Mouse (Mus musculus) MEL (cell line): ENCODE data around the gene Limd2. TPM values are rescaled to one million over a fixed set of nuclear protein-coding genes. Genes with fewer than 3 reads are reported as not detected.
A peak's percentile ranks its signal among the peaks of the same experiment; 100 is the strongest.

ENCODE experiments used
- DNase-seq: peaks from one replicate; pipeline ENCODE4 v3.0.0; 2011; ENCODE audit warnings: low read depth, low spot score
- H3K27ac ChIP-seq: 2 replicates; pipeline ENCODE4 v1.5.1; 2012; ENCODE audit warnings: low read depth, mild to moderate bottlenecking, control low read depth, low read length, moderate library complexity; ENCODE audit not compliant: control insufficient read depth
- H3K27me3 ChIP-seq, 2 experiments: fragments of 150-350 bp in 1 of 2; sonication (generic) in 1 of 2; 2 replicates each; pipeline ENCODE4 v1.6.1; 2012; ENCODE audit warnings: low read length in 2 of 2, mild to moderate bottlenecking in 2 of 2, improper control_type of control experiment in 1 of 2, moderate library complexity in 1 of 2; ENCODE audit not compliant: insufficient read depth in 2 of 2, control insufficient read depth in 1 of 2
- H3K36me3 ChIP-seq, 2 experiments: 2 replicates each; pipeline ENCODE4 v1.6.1; 2012 to 2014; ENCODE audit warnings: low read length in 2 of 2, improper control_type of control experiment in 1 of 2, inconsistent platforms in 1 of 2, mild to moderate bottlenecking in 1 of 2; ENCODE audit not compliant: insufficient read depth in 2 of 2, control insufficient read depth in 1 of 2
- H3K4me1 ChIP-seq, 2 experiments: fragments of 150-350 bp in 1 of 2; sonication (generic) in 1 of 2; 2 replicates each; pipeline ENCODE4 v1.6.1; 2012; ENCODE audit warnings: low read length in 2 of 2, improper control_type of control experiment in 1 of 2, mild to moderate bottlenecking in 1 of 2; ENCODE audit not compliant: insufficient read depth in 2 of 2, control insufficient read depth in 1 of 2
- H3K4me3 ChIP-seq, 2 experiments: fragments of 150-350 bp in 1 of 2; sonication (generic) in 1 of 2; 2 replicates each; pipeline ENCODE4 v1.5.1; 2012; ENCODE audit warnings: low read depth in 2 of 2, low read length in 2 of 2, mild to moderate bottlenecking in 2 of 2, moderate library complexity in 2 of 2, control low read depth in 1 of 2, improper control_type of control experiment in 1 of 2; ENCODE audit not compliant: control insufficient read depth in 1 of 2, insufficient read depth in 1 of 2
- H3K79me2 ChIP-seq: 2 replicates; pipeline ENCODE4 v1.6.1; 2012; ENCODE audit warnings: mild to moderate bottlenecking, low read length, moderate library complexity; ENCODE audit not compliant: control insufficient read depth, poor library complexity, insufficient read depth
- H3K9ac ChIP-seq: 2 replicates; pipeline ENCODE4 v1.6.1; 2012; ENCODE audit warnings: low read depth, mild to moderate bottlenecking, control low read depth, low read length, moderate library complexity; ENCODE audit not compliant: control insufficient read depth, poor library complexity, severe bottlenecking
- H3K9me3 ChIP-seq: fragments of 150-350 bp; sonication (generic); replicated peaks from 2 replicates; pipeline ENCODE4 v1.6.1; 2012; ENCODE audit warnings: mild to moderate bottlenecking, low read length, improper control_type of control experiment, moderate library complexity; ENCODE audit not compliant: insufficient read depth
- CHD1 ChIP-seq: IDR thresholded peaks from 2 replicates; pipeline ENCODE4 v1.6.1; 2012; ENCODE audit warnings: low read depth, mild to moderate bottlenecking, inconsistent platforms, low read length, improper control_type of control experiment
- CHD2 ChIP-seq: IDR thresholded peaks from 2 replicates; pipeline ENCODE4 v1.6.1; 2011; ENCODE audit warnings: low read length, improper control_type of control experiment
- CTCF ChIP-seq, 3 experiments: IDR thresholded peaks in 2 of 3; conservative IDR thresholded peaks in 1 of 3; 2 replicates each; pipeline ENCODE4 v1.5.1; 2011 to 2012; ENCODE audit warnings: low read length in 3 of 3, low read depth in 2 of 3, mild to moderate bottlenecking in 2 of 3, improper control_type of control experiment in 1 of 3, inconsistent platforms in 1 of 3, mixed read lengths in 1 of 3, moderate library complexity in 1 of 3; ENCODE audit not compliant: control insufficient read depth in 1 of 3, insufficient read depth in 1 of 3, poor library complexity in 1 of 3, severe bottlenecking in 1 of 3
- E2F4 ChIP-seq: IDR thresholded peaks from 2 replicates; pipeline ENCODE4 v1.6.1; 2011; ENCODE audit warnings: low read depth, low read length, improper control_type of control experiment, borderline replicate concordance
- EP300 ChIP-seq, 2 experiments: IDR thresholded peaks; 2 replicates each; pipeline ENCODE4 v1.6.1; 2011; ENCODE audit warnings: improper control_type of control experiment in 2 of 2, low read length in 2 of 2, low read depth in 1 of 2, mild to moderate bottlenecking in 1 of 2
- ETS1 ChIP-seq: IDR thresholded peaks from 2 replicates; pipeline ENCODE4 v1.6.1; 2012; ENCODE audit warnings: low read depth, mild to moderate bottlenecking, inconsistent platforms, low read length, improper control_type of control experiment, moderate library complexity
- GABPA ChIP-seq: IDR thresholded peaks from 2 replicates; pipeline ENCODE4 v1.6.1; 2012; ENCODE audit warnings: low read depth, mild to moderate bottlenecking, inconsistent platforms, low read length, improper control_type of control experiment, moderate library complexity
- GATA1 ChIP-seq: IDR thresholded peaks from 2 replicates; pipeline ENCODE4 v1.6.1; 2011; ENCODE audit warnings: low read depth, low read length, improper control_type of control experiment
- JUND ChIP-seq: IDR thresholded peaks from 2 replicates; pipeline ENCODE4 v1.6.1; 2011; ENCODE audit warnings: low read depth, mild to moderate bottlenecking, improper control_type of control experiment, low read length
- KAT2A ChIP-seq: conservative IDR thresholded peaks from 2 replicates; pipeline ENCODE4 v1.6.1; 2012; ENCODE audit warnings: low read depth, low read length, improper control_type of control experiment, inconsistent platforms
- MAZ ChIP-seq: IDR thresholded peaks from 2 replicates; pipeline ENCODE4 v1.6.1; 2012; ENCODE audit warnings: low read depth, mild to moderate bottlenecking, inconsistent platforms, low read length, improper control_type of control experiment
- MYC ChIP-seq: IDR thresholded peaks from 2 replicates; pipeline ENCODE4 v1.6.1; 2011; ENCODE audit warnings: low read depth, mild to moderate bottlenecking, low read length, improper control_type of control experiment, moderate library complexity
- POLR2A ChIP-seq, 2 experiments: IDR thresholded peaks; 2 replicates each; pipeline ENCODE4 v1.6.1; 2011 to 2012; ENCODE audit warnings: low read length in 2 of 2, mild to moderate bottlenecking in 2 of 2, control low read depth in 1 of 2, improper control_type of control experiment in 1 of 2, low read depth in 1 of 2, moderate library complexity in 1 of 2; ENCODE audit not compliant: control insufficient read depth in 1 of 2, insufficient read depth in 1 of 2, poor library complexity in 1 of 2
- POLR2AphosphoS5 ChIP-seq: IDR thresholded peaks from 2 replicates; pipeline ENCODE4 v1.6.1; 2012; ENCODE audit warnings: low read depth, borderline replicate concordance, mild to moderate bottlenecking, inconsistent platforms, low read length, moderate library complexity, mixed read lengths
- RAD21 ChIP-seq: IDR thresholded peaks from 2 replicates; pipeline ENCODE4 v1.6.1; 2011; ENCODE audit warnings: mild to moderate bottlenecking, low read depth, low read length, improper control_type of control experiment
- SMC3 ChIP-seq: IDR thresholded peaks from 2 replicates; pipeline ENCODE4 v1.6.1; 2011; ENCODE audit warnings: low read depth, low read length, improper control_type of control experiment
- TAL1 ChIP-seq: IDR thresholded peaks from 2 replicates; pipeline ENCODE4 v1.6.1; 2012; ENCODE audit warnings: mild to moderate bottlenecking, inconsistent platforms, low read length, moderate library complexity, mixed read lengths
- TBP ChIP-seq: IDR thresholded peaks from 2 replicates; pipeline ENCODE4 v1.8.0; 2011; ENCODE audit warnings: low read depth, low read length, improper control_type of control experiment
- TCF12 ChIP-seq: IDR thresholded peaks from 2 replicates; pipeline ENCODE4 v1.6.1; 2014; ENCODE audit warnings: low read depth, mild to moderate bottlenecking, inconsistent platforms, low read length, improper control_type of control experiment, moderate library complexity
- UBTF ChIP-seq: IDR thresholded peaks from 2 replicates; pipeline ENCODE4 v1.6.1; 2012; ENCODE audit warnings: low read depth, mild to moderate bottlenecking, inconsistent platforms, low read length, improper control_type of control experiment, moderate library complexity, borderline replicate concordance; ENCODE audit not compliant: insufficient read depth
- USF2 ChIP-seq, 2 experiments: IDR thresholded peaks; 2 replicates each; pipeline ENCODE4 v1.6.1; 2011 to 2012; ENCODE audit warnings: improper control_type of control experiment in 2 of 2, low read length in 2 of 2, borderline replicate concordance in 1 of 2, inconsistent platforms in 1 of 2, low read depth in 1 of 2, mild to moderate bottlenecking in 1 of 2; ENCODE audit not compliant: insufficient read depth in 1 of 2
- ZC3H11A ChIP-seq: IDR thresholded peaks from 2 replicates; pipeline ENCODE4 v1.6.1; 2012; ENCODE audit warnings: low read depth, mild to moderate bottlenecking, inconsistent platforms, low read length, improper control_type of control experiment
- ZMIZ1 ChIP-seq: IDR thresholded peaks from 2 replicates; pipeline ENCODE4 v1.6.1; 2012; ENCODE audit warnings: low read depth, mild to moderate bottlenecking, inconsistent platforms, low read length, improper control_type of control experiment, moderate library complexity
- polyA plus RNA-seq, 2 experiments: library from polyadenylated mRNA; stranded (reverse) in 1 of 2; unstranded in 1 of 2; fragments of >175 nt in 1 of 2; fragments of >200 nt in 1 of 2; gene quantifications; 2 replicates each; pipeline versions ENCODE4 v1.2.1 to v1.2.4; 2012; ENCODE audit warnings: low replicate concordance in 2 of 2, low read depth in 1 of 2; ENCODE audit not compliant: insufficient read length in 2 of 2, insufficient read depth in 1 of 2, missing spikeins in 1 of 2
- total RNA-seq: library from RNA; depleted of rRNA; stranded (reverse); fragments of 300-350 nt; gene quantifications from 2 replicates; pipeline ENCODE4 v1.2.3, GENCODE M21; 2012; rRNA removed

Gene Limd2
- total and polyA plus RNA-seq, 3 experiments, result 58.6 to 201 TPM; not detected in 1

DNA sequence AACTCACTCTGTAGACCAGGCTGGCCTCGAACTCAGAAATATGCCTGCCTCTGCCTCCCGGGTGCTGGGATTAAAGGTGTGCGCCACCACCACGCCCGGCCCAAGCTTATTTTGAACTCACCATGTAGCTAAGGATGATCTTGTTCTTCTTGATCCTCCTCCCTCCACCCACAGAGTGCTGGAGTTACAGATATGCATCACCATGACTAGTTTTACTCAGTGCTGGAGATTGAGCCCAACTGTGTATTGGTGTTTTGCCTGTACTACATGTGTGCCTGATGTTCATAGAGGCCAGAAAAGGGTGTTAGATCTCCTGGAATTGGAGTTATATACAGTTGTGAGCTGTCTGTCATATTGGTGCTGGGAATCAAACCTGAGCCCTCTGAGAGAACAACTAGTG is 38.4 kb downstream of the Limd2 start:
- DNase-seq, result peak; percentile 56
- Histone ChIP-seq H3K27ac (peak overlapping the region; percentile 65), H3K4me3 (peak overlapping the region in 1 of 2 experiments; percentile 26; a peak in 2 of 4 replicates)
- TF ChIP-seq USF2 (IDR thresholded peaks at IDR 0.05; ENCODE audit: borderline replicate concordance in 1 of 2, insufficient read depth in 1 of 2, low read depth in 1 of 2, low read length in 2 of 2), result no peak
- no peak for TF ChIP-seq ZC3H11A
- TF ChIP-seq POLR2AphosphoS5, result no peak
- no peak for TF ChIP-seq UBTF
- no peak for TF ChIP-seq GABPA
- TF ChIP-seq MAZ, result no peak
- TF ChIP-seq TBP, result no peak
- TF ChIP-seq ZMIZ1, result no peak
- TF ChIP-seq, all 39 proteins: peak for 0
- Histone ChIP-seq H3K79me2 (no peaks in the 10 kb centered on the region), H3K4me1 (peaks cover 12 to 15% of the 10 kb centered on the region in 2 experiments), H3K9ac (peak overlapping the region; percentile 12), H3K36me3 (peaks cover 0 to 19% of the 10 kb centered on the region in 2 experiments; a peak in 2 of 4 replicates), H3K27me3 (no peaks in the 10 kb centered on the region), H3K9me3 (no peaks in the 10 kb centered on the region)

DNA sequence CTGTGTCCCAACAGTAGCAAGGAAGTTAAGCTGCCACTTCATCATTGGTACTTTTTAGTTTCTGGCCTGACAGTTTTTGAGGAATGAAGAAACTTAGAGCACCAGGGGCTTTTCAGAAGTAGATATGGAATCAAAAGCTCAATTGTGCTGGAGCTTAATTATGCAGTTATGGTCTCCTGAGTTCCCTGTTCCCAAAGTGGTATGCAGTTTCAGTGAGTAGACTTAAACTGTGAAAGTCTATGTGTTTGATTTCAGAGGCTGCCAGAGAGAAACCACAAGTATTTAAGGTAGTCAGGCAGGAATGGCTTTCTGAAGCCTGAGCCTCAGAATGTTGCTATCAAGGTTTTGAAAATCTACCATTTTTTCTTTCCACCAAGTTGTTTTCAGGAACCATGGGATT is 49.0 kb downstream of the Limd2 start:
- no peak for DNase-seq
- no peaks in the 10 kb centered on the region for H3K27me3 ChIP-seq
- TF ChIP-seq E2F4, result no peak
- no peak for TF ChIP-seq EP300 (IDR thresholded peaks at IDR 0.05; ENCODE audit: low read depth in 1 of 2, low read length in 2 of 2)
- TF ChIP-seq JUND, result no peak
- no peak for TF ChIP-seq GATA1
- TF ChIP-seq TAL1, result no peak
- no peak for TF ChIP-seq KAT2A
- no peak for TF ChIP-seq TCF12
- no peak for TF ChIP-seq MYC
- TF ChIP-seq CHD2, result no peak
- TF ChIP-seq SMC3, result no peak
- TF ChIP-seq CTCF (IDR thresholded peaks at IDR 0.05 in 2 of 3, conservative IDR thresholded peaks at IDR 0.05 in 1 of 3; ENCODE audit: control insufficient read depth in 1 of 3, insufficient read depth in 1 of 3, low read depth in 2 of 3, low read length in 3 of 3, poor library complexity in 1 of 3, severe bottlenecking in 1 of 3), result no peak
- no peak for TF ChIP-seq ETS1
- no peak for TF ChIP-seq USF2 (IDR thresholded peaks at IDR 0.05; ENCODE audit: borderline replicate concordance in 1 of 2, insufficient read depth in 1 of 2, low read depth in 1 of 2, low read length in 2 of 2)
- TF ChIP-seq RAD21, result no peak
- TF ChIP-seq CHD1, result no peak
- TF ChIP-seq POLR2A (IDR thresholded peaks at IDR 0.05; ENCODE audit: control insufficient read depth in 1 of 2, insufficient read depth in 1 of 2, low read depth in 1 of 2, low read length in 2 of 2, poor library complexity in 1 of 2), result no peak

More for the DNA sequence above, 49.0 kb downstream of the Limd2 start:
- Histone ChIP-seq H3K9me3 (no peaks in the 10 kb centered on the region), H3K4me1 (peaks cover 0 to under 1% of the 10 kb centered on the region in 2 experiments; a peak in 1 of 4 replicates), H3K79me2 (no peaks in the 10 kb centered on the region), H3K27ac (no peak overlapping the region), H3K4me3 (no peak overlapping the region), H3K36me3 (peaks cover 0 to 2% of the 10 kb centered on the region in 2 experiments; a peak in 2 of 4 replicates), H3K9ac (no peak overlapping the region)

Other genes starting within 250 kb of the Limd2 start
- 24.8 and 32.8 TPM in 2 replicates for gene Cyb561, start 207.5 kb downstream of the Limd2 start, total RNA-seq
- gene Cyb561, start 207.5 kb downstream of the Limd2 start, polyA plus RNA-seq, result 10 to 100 TPM in 1 of 2 experiments, not detected in 1; 43.9 TPM
- gene Ace, start 192.9 kb downstream of the Limd2 start, total RNA-seq, result not detected in 2 replicates
- gene Ace, start 192.9 kb downstream of the Limd2 start, polyA plus RNA-seq, result not detected
- gene Ace3, start 166.2 kb downstream of the Limd2 start, total RNA-seq, result not detected in 2 replicates
- gene Ace3, start 166.2 kb downstream of the Limd2 start, polyA plus RNA-seq, result not detected
- 0.04 TPM in 1 of 2 replicates, not detected in the other for gene Kcnh6, start 152.7 kb downstream of the Limd2 start, total RNA-seq
- under 1 TPM in 1 of 2 experiments, not detected in 1; 0.07 TPM for gene Kcnh6, start 152.7 kb downstream of the Limd2 start, polyA plus RNA-seq
- gene Dcaf7, start 124.0 kb downstream of the Limd2 start, total RNA-seq, result 77.4 and 86.9 TPM in 2 replicates
- 10 to 100 TPM; 65.5 to 88.2 TPM for gene Dcaf7, start 124.0 kb downstream of the Limd2 start, polyA plus RNA-seq
- gene Taco1, start 94.8 kb downstream of the Limd2 start, total RNA-seq, result 33.3 and 35.0 TPM in 2 replicates
- gene Taco1, start 94.8 kb downstream of the Limd2 start, polyA plus RNA-seq, result 10 to 100 TPM in 1 of 2 experiments, not detected in 1; 33.1 TPM
- 10.5 and 14.6 TPM in 2 replicates for gene Map3k3, start 76.2 kb downstream of the Limd2 start, total RNA-seq
- 10 to 100 TPM in 1 of 2 experiments, not detected in 1; 14.3 TPM for gene Map3k3, start 76.2 kb downstream of the Limd2 start, polyA plus RNA-seq
- gene Gm10840, start within 50 bp of the Limd2 start, total RNA-seq, result not detected in 2 replicates
- gene Gm10840, start within 50 bp of the Limd2 start, polyA plus RNA-seq, result not detected
- gene Strada, start 41.3 kb upstream of the Limd2 start, total RNA-seq, result 25.5 and 27.4 TPM in 2 replicates
- 10 to 100 TPM in 1 of 2 experiments, not detected in 1; 39.8 TPM for gene Strada, start 41.3 kb upstream of the Limd2 start, polyA plus RNA-seq
- 51.6 and 51.8 TPM in 2 replicates for gene Ccdc47, start 55.5 kb upstream of the Limd2 start, total RNA-seq
- 100 to 1,000 TPM in 1 of 2 experiments, 10 to 100 TPM in 1; 47.6 to 145 TPM for gene Ccdc47, start 55.5 kb upstream of the Limd2 start, polyA plus RNA-seq
- gene Ddx42, start 56.1 kb upstream of the Limd2 start, total RNA-seq, result 56.1 and 62.6 TPM in 2 replicates
- 10 to 100 TPM in 1 of 2 experiments, not detected in 1; 57.7 TPM for gene Ddx42, start 56.1 kb upstream of the Limd2 start, polyA plus RNA-seq
- 268 and 308 TPM in 2 replicates for gene Ftsj3, start 95.2 kb upstream of the Limd2 start, total RNA-seq
- gene Ftsj3, start 95.2 kb upstream of the Limd2 start, polyA plus RNA-seq, result 100 to 1,000 TPM in 1 of 2 experiments, not detected in 1; 205 TPM
- 426 and 451 TPM in 2 replicates for gene Psmc5, start 95.3 kb upstream of the Limd2 start, total RNA-seq
- 100 to 1,000 TPM; 112 to 290 TPM for gene Psmc5, start 95.3 kb upstream of the Limd2 start, polyA plus RNA-seq
- 116 and 131 TPM in 2 replicates for gene Smarcd2, start 112.1 kb upstream of the Limd2 start, total RNA-seq
- gene Smarcd2, start 112.1 kb upstream of the Limd2 start, polyA plus RNA-seq, result 100 to 1,000 TPM in 1 of 2 experiments, not detected in 1; 123 TPM
- 4.3 and 4.6 TPM in 2 replicates for gene Tcam1, start 115.8 kb upstream of the Limd2 start, total RNA-seq
- 1 to 10 TPM in 1 of 2 experiments, not detected in 1; 8.9 TPM for gene Tcam1, start 115.8 kb upstream of the Limd2 start, polyA plus RNA-seq
- gene Gh, start 141.0 kb upstream of the Limd2 start, total RNA-seq, result not detected in 2 replicates
- gene Gh, start 141.0 kb upstream of the Limd2 start, polyA plus RNA-seq, result under 1 TPM in 1 of 2 experiments, not detected in 1; 0.08 TPM
- 0.36 and 0.54 TPM in 2 replicates for gene Cd79b, start 153.9 kb upstream of the Limd2 start, total RNA-seq
- 1 to 10 TPM in 1 of 2 experiments, not detected in 1; 2.4 TPM for gene Cd79b, start 153.9 kb upstream of the Limd2 start, polyA plus RNA-seq
- 0.15 and 0.16 TPM in 2 replicates for gene Scn4a, start 192.4 kb upstream of the Limd2 start, total RNA-seq
- under 1 TPM in 1 of 2 experiments, not detected in 1; 0.04 TPM for gene Scn4a, start 192.4 kb upstream of the Limd2 start, polyA plus RNA-seq
- not detected in 2 replicates for gene Prr29, start 204.6 kb upstream of the Limd2 start, total RNA-seq
- under 1 TPM in 1 of 2 experiments, not detected in 1; 0.61 TPM for gene Prr29, start 204.6 kb upstream of the Limd2 start, polyA plus RNA-seq
- 58.1 and 82.7 TPM in 2 replicates for gene Icam2, start 227.2 kb upstream of the Limd2 start, total RNA-seq
- 10 to 100 TPM in 1 of 2 experiments, not detected in 1; 49.6 TPM for gene Icam2, start 227.2 kb upstream of the Limd2 start, polyA plus RNA-seq